Mouse (Mus musculus) right cerebral cortex, postnatal 4 days (tissue): ENCODE measurements around the gene Ocel1.
"Not testable (repeated sequence)": the region's sequence is repeated elsewhere in the genome, so short reads cannot be mapped to it uniquely, and the experiment has no call there.

Experiments
- DNase-seq: peaks from one replicate; pipeline ENCODE4 v3.0.0-alpha.2; 2022

Gene Ocel1

GRCm38 (mm10) chr8:71371236-71371848 lies at the start of gene Ocel1:
Gene Ocel1, plus strand, starts transcription at chr8:71371298.
- DNase-seq, result peak; percentile 93

GRCm38 (mm10) chr8:71322939-71323338 lies 48.2 kb upstream of the Ocel1 start:
- DNase-seq, result no peak

- no peak for DNase-seq
Measured at GRCm38 (mm10) chr8:71324848-71325247, 46.2 kb upstream of the Ocel1 start.

- not testable (repeated sequence) for DNase-seq
Measured at GRCm38 (mm10) chr8:71337834-71338233, 33.3 kb upstream of the Ocel1 start.

GRCm38 (mm10) chr8:71340625-71341024 lies 30.5 kb upstream of the Ocel1 start:
- DNase-seq, result peak; percentile 15

- no peak for DNase-seq
Measured at GRCm38 (mm10) chr8:71346581-71346980, 24.5 kb upstream of the Ocel1 start.

GRCm38 (mm10) chr8:71351117-71351516 lies 20.0 kb upstream of the Ocel1 start:
- no peak for DNase-seq

GRCm38 (mm10) chr8:71351520-71351919 lies 19.6 kb upstream of the Ocel1 start:
- DNase-seq, result no peak

- DNase-seq, result no peak
Measured at GRCm38 (mm10) chr8:71358026-71358425, 13.1 kb upstream of the Ocel1 start.

- DNase-seq, result peak; percentile 81
Measured at GRCm38 (mm10) chr8:71366771-71367528, 4.1 kb upstream of the Ocel1 start, which contains the start of gene Use1. Gene Use1, plus strand, starts transcription at chr8:71366848.

- DNase-seq, result peak; percentile 22
Measured at GRCm38 (mm10) chr8:71367529-71368176, 3.4 kb upstream of the Ocel1 start.

GRCm38 (mm10) chr8:71368366-71368765 lies 2.7 kb upstream of the Ocel1 start:
- DNase-seq, result no peak

- DNase-seq, result no peak
Measured at GRCm38 (mm10) chr8:71369040-71369718, 1.9 kb upstream of the Ocel1 start.

GRCm38 (mm10) chr8:71370711-71371235 lies 325 bp upstream of the Ocel1 start:
- no peak for DNase-seq

- DNase-seq, result no peak
Measured at GRCm38 (mm10) chr8:71372427-71372826, 1.3 kb downstream of the Ocel1 start.

- no peak for DNase-seq
Measured at GRCm38 (mm10) chr8:71373000-71373399, 1.9 kb downstream of the Ocel1 start.

GRCm38 (mm10) chr8:71374616-71375206 lies 3.6 kb downstream of the Ocel1 start:
- no peak for DNase-seq

GRCm38 (mm10) chr8:71375581-71376422 lies 4.7 kb downstream of the Ocel1 start:
- DNase-seq, result peak; percentile 75

- peak; percentile 35 for DNase-seq
Measured at GRCm38 (mm10) chr8:71376423-71377030, 5.4 kb downstream of the Ocel1 start.

GRCm38 (mm10) chr8:71379008-71379407 lies 7.9 kb downstream of the Ocel1 start:
- no peak for DNase-seq

- no peak for DNase-seq
Measured at GRCm38 (mm10) chr8:71379512-71380075, 8.5 kb downstream of the Ocel1 start.
